Mouse (Mus musculus) left cerebral cortex, postnatal 25 days (tissue): Measurements from ENCODE around the gene Rhbdf2. TPM values are rescaled to one million over a fixed set of nuclear protein-coding genes. Genes with fewer than 3 reads are reported as not detected.
"Not testable (repeated sequence)": the region's sequence is repeated elsewhere in the genome, so short reads cannot be mapped to it uniquely, and the experiment has no call there.

Experiments
- DNase-seq, 2 experiments: peaks; one replicate each; pipeline ENCODE4 v3.0.0; 2022; ENCODE audit warnings: low spot score in 2 of 2, mixed read lengths in 1 of 2
- intact Hi-C: fragments of 180-260 bp; cut with DNase I; formaldehyde crosslinking; loops from one replicate; pipeline ENCODE4 v1.15.1; 2025
- total RNA-seq, 2 experiments: library from RNA; stranded (reverse); gene quantifications; 2 replicates each; pipeline ENCODE4 v1.2.3; 2021

The Rhbdf2 gene
- total RNA-seq = 1 to 10 TPM; 1.3 to 1.4 TPM

GRCm38 (mm10) chr11:116626299-116627071 lies at the start of gene Rhbdf2:
Gene Rhbdf2, minus strand, starts transcription at chr11:116627019.
- intact Hi-C loops = loop anchor here (5.0 kb wide), 1 partner anchor 129 kb away; no protein-coding TSS in a partner anchor
- no peak for DNase-seq

GRCm38 (mm10) chr11:116676175-116676976 lies 49.6 kb upstream of the Rhbdf2 start:
- intact Hi-C loops = no loop called here
- DNase-seq = no peak

- DNase-seq = not testable (repeated sequence)
Measured at GRCm38 (mm10) chr11:116675429-116675828, 48.6 kb upstream of the Rhbdf2 start.

GRCm38 (mm10) chr11:116674616-116675379 lies 48.0 kb upstream of the Rhbdf2 start:
- intact Hi-C loops = no loop called here
- no peak for DNase-seq

More at GRCm38 (mm10) chr11:116675429-116675828, 48.6 kb upstream of the Rhbdf2 start:
- intact Hi-C loops = not testable (repeated sequence)

GRCm38 (mm10) chr11:116673410-116673809 lies 46.6 kb upstream of the Rhbdf2 start:
- intact Hi-C loops = no loop called here
- no peak for DNase-seq

GRCm38 (mm10) chr11:116672595-116672994 lies 45.8 kb upstream of the Rhbdf2 start:
- intact Hi-C loops = no loop called here
- DNase-seq = no peak

GRCm38 (mm10) chr11:116671845-116672434 lies 45.1 kb upstream of the Rhbdf2 start:
- intact Hi-C loops = loop anchor here (1.0 kb wide), 1 partner anchor 29 kb away; no protein-coding TSS in a partner anchor
- no peak for DNase-seq

GRCm38 (mm10) chr11:116671112-116671844 lies 44.5 kb upstream of the Rhbdf2 start:
- intact Hi-C loops = loop anchor here (1.0 kb wide), 1 partner anchor 28 kb away; no protein-coding TSS in a partner anchor
- peak; percentile 97 to 99 for DNase-seq

- DNase-seq = no peak
- intact Hi-C loops = no loop called here
Measured at GRCm38 (mm10) chr11:116670386-116670785, 43.6 kb upstream of the Rhbdf2 start.

GRCm38 (mm10) chr11:116669787-116670365 lies 43.1 kb upstream of the Rhbdf2 start:
- DNase-seq = no peak
- intact Hi-C loops = no loop called here

GRCm38 (mm10) chr11:116669316-116669715 lies 42.5 kb upstream of the Rhbdf2 start:
- intact Hi-C loops = no loop called here
- DNase-seq = no peak

GRCm38 (mm10) chr11:116668839-116669238 lies 42.0 kb upstream of the Rhbdf2 start:
- no peak for DNase-seq
- intact Hi-C loops = no loop called here

- DNase-seq = no peak
- intact Hi-C loops = no loop called here
Measured at GRCm38 (mm10) chr11:116668381-116668825, 41.6 kb upstream of the Rhbdf2 start.

- no peak for DNase-seq
- intact Hi-C loops = no loop called here
Measured at GRCm38 (mm10) chr11:116667930-116668329, 41.1 kb upstream of the Rhbdf2 start.

- intact Hi-C loops, DNase-seq: not testable (repeated sequence)
Measured at GRCm38 (mm10) chr11:116667012-116667411, 40.2 kb upstream of the Rhbdf2 start.

- no peak for DNase-seq
- intact Hi-C loops = no loop called here
Measured at GRCm38 (mm10) chr11:116666566-116666965, 39.7 kb upstream of the Rhbdf2 start.

GRCm38 (mm10) chr11:116665289-116665688 lies 38.5 kb upstream of the Rhbdf2 start:
- intact Hi-C loops = no loop called here
- no peak for DNase-seq

GRCm38 (mm10) chr11:116661948-116662377 lies 35.1 kb upstream of the Rhbdf2 start:
- intact Hi-C loops = no loop called here
- DNase-seq = peak; percentile 56 to 58
